Mouse (Mus musculus): ENCODE data around the gene Fkbp11.

Gene Fkbp11

DNA sequence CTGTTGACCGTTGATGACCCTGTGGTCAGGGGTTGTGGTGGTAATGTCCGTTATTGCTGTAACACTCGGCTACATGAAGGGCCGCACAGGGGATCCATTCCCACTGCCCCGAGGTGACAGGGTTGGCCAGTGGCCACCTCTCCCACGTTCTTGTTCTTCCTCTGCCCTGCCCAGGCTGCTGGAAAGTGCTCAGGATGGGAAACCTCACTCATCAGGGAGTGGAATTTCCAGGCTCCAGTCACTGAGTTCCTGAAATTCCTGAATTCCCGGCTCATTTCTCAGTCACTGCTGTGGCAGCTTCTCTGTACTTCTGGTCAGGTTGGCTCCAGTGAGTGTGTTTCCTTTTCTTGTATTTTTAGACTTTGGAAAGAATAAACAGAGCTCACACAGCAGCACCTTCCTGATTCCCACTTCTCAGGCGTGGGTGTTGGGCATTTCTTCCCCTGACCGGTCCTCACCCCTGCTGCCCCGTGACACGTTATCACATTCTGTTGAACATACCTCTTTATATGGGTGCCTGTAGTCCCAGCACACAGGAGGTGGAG is 35.8 kb downstream of the Fkbp11 start:
- DNase-seq = peak; percentile 77

DNA sequence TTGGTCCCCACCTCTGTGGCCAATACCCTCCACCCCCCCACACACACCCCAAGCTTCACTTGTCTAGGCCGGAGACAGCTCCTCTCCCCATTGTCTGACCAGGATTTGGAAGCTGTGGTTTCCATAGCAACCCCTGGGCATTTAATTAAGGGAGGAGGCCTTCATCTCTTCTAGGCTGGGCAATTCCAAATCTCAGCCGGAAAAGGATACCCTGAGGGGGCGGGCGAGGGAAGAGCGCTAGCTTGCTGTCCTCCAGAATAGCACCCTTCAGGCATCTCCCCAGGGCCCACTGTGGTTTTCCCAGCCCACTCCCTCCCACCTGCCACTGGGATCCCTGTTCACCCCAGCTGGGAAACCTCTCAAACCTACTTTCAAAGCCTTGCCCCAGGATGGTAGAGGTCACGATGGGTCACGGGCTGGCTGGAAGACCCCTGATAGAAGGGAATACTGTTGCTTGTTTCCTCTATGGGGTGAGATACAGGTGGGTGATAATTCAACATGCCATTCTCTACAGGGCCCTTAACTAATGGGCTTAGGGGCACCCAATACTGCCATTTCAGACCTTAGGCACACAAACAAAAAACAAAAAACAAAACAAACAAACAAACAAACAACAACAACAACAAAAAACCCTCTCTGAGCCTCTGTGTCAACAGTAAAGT is 36.4 kb downstream of the Fkbp11 start:
- DNase-seq = peak; percentile 41

DNA sequence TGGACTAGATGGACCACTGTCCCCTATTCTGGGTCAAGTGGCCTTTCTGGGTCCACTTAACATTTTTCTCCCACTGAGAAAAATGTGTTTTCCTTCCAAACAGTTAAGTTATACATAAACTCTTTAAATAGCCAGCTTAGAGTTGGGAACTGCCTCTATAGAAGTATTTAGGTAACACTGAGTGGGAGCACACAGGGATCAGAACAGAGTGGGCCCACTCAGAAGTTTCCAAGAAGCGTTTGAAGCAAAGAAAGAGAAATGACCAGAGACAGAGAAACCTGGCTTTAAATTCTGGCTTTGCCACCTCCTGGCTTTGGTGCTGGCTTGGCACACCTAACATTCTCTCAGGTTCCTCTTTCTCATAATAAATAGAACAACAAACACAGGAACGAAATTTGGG is 38.3 kb downstream of the Fkbp11 start:
- no peak for DNase-seq

DNA sequence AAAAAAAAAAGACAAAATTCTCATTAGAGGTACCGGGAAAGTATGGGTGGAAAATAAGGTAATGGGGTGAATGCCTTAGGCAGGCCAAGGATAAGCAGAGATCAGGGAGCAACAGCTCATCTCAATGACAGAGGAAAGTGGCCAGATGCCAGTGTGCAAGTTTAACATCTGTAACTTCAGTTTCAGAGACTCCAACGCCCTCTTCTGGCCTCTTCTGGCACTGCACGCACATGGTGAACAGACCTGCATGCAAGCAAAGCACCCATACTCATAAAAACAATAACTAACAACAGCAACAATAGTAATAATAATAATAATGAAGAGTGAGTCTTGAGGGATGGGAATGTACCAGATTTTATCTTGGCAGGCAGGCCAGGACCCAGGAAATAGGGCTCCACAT is 42.1 kb downstream of the Fkbp11 start:
- peak; percentile 39 for DNase-seq

DNA sequence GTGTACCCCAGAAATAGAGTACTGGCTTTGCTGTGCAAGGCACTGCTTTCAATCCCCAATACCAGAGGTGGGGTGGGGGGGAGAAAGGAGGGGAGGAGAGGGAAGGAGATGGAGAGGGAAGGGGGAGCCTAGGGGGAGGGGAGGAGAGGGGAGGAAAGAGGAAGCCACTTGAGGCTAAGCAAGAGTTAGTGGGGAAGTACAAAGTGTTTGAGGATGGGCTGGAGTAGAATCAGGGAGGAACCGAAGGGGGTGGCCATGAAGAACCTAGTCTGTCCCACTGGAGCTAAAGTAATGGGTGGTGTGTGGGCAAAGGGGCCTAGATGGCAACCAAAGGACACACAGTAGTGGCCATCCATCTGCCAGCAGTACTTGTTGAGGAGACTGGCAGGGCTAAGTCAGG is 44.3 kb downstream of the Fkbp11 start:
- no peak for DNase-seq

DNA sequence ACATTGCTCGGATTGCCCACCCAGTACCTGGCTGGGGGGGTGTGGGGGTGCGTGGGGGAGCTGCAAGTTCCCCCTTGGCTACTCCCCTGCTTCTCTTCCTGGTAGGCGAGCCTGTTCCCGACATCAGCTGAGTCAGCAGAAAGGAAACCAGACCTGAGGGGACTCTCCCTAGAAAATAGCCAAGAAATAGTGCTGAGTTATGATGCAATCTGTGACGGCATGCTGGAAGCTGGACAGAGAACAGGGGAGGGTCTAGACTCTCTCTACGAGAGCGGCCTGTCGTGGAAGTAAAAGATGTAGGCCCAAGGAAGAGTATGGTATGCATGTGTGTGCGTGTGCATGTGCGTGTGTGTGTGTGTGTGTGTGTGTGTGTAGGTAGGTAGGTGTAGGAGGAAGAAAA is 44.8 kb downstream of the Fkbp11 start:
- no peak for DNase-seq

DNA sequence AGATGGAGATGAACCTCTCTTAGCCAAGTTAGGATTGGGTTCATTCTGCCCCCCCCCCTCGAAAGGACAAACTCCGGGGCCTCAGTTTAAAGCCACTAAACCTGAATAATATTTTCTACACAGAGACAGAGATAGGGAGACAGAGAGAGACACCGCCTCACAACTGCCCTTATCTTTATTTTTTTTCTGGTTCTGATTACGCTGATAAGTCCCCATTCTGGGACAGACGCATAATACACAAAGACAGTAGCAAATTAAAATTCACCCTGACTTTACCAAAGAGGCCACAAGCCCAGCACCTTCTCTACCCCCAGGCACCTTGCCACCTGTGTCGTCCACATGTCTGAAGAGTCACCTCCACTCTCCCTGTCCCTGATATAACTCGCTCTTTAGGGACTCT is 46.4 kb downstream of the Fkbp11 start:
- DNase-seq = no peak

DNA sequence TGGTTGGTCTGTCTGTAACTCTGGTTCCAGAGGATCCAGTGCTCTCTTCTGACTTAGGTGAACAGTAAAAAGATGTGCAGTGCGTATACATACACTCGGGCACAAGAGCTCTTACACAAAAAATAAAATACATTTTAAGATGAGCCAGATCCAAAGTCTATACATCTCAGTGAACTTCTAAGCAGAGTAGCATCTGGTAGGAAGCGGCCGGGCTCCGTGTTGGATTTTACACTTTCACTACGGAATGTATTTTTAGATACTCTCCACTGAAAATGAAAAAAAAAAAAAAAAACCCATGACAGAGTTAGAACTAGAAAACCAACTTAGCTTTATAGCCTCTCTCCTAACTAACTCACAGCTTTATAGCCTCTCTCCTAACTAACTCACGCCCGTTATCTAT is 47.3 kb downstream of the Fkbp11 start:
- no peak for DNase-seq

DNA sequence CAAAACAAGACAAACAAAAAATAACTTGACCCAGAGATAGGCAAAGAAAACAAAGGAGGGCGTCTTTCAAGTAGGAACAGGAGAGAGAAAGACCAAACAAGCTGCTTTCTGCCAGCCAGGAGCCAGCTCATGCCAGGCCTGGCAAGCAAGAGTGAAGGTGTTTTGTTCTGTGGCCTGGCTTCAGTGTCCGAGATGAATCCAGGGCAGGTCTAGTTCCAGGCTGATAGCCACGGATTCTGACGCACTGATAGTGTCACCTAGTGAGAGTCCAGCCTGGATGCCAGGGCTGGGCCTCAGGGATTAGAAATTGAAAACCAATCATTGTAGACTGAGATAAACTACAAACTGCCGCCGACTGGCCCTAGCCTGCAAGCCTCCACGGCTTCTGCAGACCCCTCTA is 50.0 kb downstream of the Fkbp11 start:
- no peak for DNase-seq

DNA sequence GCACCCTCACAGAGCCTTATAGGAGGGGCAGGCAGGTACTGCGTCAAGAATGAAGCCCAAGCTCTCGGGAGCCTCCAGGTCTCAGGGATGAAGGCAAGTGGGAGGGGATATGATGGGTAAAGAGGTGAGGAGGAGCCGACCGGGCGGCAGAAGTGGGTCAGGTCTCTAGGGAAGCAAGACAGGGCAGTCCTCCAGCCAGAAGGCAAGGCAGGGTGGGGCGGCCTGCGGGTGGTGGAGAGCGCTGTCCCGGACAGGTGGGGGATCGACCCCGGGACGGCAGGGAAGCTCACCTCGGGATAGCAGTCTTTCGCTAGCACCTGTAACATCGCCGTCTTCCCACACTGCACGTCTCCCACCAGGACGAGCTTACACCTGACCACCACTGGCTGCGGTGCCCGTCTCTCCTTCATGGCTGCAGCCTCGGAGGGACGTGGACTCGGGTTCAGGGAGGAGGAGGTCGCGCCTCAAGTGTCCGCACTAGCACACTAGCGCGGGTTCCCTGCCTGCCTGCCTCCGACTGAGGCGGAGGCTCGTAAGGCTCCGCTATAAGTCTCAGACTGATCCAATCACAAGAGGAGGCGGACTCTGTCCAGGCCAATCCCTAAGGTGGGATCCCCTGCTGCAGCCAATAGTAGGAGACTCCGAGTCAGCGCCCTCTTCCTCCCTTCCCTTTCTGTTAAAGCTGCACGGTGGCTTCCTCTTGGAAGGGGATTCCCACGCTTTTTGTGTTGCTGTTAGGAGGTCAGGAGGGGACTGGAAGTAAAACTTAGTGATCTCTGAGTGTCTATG is 50.9 kb downstream of the Fkbp11 start, which contains the start of gene Rnd1:
Rnd1 (minus strand) TSS at position 522 of the 789 bp plus-strand sequence.
- peak; percentile 89 for DNase-seq

DNA sequence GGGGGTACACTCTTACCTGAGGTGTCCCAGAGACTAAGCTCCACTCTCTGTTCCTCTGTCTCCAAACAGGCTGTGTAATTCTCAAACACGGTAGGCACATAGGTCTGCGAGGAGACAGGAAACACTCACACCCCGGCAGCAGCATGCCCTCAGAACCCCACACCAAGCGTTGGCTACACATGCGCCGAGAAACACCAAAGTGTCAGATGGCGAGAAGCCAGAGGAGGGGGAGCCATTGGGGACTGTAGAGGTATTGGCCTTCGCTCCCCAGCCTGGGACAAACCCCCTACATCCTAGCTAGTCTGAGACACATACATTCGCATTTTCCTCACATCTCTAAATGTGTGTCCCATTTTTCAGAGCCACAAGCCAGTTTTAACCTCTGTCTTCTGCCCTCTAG is 51.5 kb downstream of the Fkbp11 start:
- DNase-seq = peak; percentile 34

DNA sequence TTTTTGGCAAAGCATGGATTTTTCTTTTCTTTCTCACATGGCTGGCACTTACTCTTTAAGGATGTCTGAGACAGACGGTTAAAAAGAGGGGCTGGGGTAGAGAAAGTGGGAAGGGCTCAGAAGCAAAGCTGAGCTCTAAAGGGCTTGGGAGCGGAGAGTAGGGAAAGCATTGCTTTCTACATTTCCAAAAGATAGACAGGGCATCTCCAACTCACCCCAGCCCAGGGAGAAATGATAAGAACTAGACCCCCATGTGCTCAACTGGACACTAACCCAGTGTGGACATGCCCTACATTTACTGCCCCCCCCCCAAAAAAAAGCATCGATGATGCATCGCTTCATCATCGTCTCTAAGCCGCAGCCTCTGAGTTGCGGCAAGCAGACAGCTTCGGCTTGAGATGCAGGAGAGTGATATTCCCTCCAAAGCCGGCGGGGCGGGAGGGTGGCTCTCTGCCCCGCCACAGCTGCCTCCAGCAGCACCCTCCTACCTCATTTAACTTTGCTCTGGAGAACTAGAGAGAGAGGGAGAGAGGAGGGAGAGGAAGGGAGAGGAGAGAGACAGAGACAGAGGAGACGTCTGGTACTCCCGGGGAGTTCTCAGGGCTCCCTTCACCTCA is 52.3 kb downstream of the Fkbp11 start:
- DNase-seq = no peak

DNA sequence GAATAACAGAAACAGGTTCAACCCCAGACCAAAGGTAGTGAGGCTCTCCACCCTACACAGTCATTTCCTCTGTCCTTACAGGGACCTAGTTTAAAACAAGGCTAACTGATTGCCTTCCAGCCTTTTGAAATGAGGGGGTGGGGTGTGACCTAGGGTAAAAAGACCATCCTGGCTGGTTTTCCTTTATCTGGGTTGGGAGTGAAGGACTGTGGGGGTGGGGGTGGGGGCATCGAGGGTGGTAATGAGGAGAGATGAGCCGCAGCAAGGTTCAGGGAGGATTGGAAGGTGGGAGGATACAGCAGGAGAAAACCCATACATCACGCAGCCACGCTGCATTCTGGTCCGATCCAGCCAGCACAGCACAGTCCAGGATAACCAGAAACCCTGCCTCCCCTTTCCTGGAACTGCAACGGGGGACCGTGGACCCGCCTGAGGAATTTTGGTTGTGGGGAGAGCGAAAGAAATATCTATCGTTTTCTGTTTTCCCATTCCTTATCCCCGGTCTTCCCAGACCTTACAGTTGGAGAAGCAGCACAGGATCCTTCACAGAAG is 52.9 kb downstream of the Fkbp11 start:
- no peak for DNase-seq
